Mouse (Mus musculus): ENCODE measurements around the gene Dusp5.
"Not testable (repeated sequence)": the region's sequence is repeated elsewhere in the genome, so short reads cannot be mapped to it uniquely, and the experiment has no call there.

Dusp5 gene

DNA sequence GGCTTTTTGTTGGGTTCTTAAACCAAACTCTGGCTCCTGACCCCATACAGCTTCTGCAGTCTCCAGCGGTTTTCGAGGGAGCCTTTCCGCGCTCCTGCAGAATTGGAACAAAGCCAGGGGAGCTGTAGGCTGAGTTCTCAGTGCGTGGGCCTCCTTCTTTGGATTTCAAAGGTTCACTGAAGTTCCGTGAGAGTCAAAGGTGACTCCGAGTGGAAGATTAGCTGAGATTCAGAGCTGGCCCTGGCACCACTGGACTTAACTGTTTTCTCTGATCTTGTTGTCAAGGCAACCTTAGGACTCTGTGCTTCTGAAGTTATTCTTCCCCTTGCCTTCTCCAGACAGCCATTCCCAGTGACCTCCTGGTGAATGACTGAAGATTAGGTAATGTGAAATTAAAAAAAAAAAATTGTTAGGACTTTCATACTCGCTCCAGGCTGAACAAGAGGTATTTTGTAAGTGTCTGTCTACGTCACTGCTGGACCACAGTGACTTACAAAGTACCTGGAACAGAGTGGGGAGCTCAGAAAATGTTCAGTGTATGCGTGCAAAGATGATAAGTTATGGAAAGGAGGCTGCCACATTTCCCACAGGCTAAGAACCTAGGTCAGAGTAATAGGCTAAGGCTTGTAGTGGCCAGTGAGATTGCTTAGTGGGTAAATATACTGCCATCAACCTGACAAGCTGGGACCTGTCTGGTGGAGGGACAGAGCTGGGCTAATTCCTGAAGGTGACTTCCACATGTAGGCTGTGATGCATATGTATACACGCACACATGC, 48.3 kb downstream of the Dusp5 start:
- no peak for DNase-seq

DNA sequence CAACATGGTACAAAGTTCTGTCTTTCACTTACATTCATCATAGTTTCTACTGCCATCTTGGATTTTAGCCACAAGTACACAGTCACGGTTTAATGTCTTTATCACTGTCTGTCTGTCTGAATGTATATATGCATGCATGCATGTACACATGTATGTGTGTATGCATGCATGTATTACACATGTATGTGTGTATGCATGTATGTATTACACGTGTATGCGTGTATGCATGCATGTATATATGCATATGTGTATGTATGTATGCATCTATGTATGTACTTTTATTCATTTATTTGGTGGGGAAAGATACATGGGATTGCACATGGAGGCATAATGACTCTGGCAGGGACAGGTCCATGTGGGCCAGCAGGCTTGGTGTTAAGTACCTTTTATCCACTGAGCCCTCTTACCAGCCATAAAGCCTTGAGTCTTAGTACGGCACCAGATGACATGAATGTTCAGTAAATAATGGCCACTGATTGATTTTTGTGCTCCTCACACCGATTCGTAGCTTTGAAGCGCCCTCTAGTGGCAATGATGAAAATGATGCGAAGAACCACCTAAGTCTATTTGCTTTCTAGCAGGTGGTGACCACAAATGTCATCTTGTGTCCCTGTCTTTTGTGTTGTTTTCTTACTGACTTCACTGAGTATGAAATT, 49.8 kb downstream of the Dusp5 start:
- peak; percentile 73 to 86 for DNase-seq

DNA sequence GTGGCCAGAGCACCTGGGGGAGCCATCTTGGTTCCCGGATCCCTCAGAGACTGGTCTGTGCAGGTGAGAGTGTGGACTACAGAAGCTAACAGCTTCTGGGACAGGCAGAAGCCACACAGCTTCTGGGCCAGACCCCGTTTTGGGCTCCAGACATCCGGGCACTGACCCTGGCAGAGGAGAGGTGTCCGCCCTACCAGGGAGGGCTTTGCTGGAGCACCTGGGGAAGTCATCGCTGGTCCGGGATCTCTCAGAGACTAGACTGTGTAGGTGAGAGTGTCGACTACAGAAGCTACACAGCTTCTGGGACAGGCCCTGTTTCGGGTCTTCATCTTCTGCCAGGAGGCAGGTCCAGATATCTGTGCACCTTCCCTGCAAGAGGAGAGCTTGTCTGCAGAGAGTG, 51.4 kb downstream of the Dusp5 start:
- not testable (repeated sequence) for DNase-seq

DNA sequence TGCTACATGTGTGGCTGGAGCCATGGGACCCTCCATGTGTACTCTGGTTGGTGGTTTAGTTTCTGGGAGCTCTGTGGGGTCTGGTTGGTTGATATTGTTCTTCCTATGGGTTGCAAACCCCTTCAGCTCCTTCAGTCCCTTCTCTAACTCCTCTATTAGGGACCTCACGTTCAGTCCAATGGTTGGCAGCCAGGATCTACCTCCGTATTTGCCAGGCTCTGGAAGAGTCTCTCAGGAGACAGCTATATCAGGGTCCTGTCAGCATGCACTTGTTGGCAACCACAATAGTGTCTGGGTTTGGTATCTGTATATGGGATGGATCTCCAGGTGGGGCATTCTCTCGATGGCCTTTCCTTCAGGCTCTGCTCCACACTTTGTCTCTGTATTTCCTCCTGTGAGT, 58.8 kb downstream of the Dusp5 start:
- DNase-seq: not testable (repeated sequence)

DNA sequence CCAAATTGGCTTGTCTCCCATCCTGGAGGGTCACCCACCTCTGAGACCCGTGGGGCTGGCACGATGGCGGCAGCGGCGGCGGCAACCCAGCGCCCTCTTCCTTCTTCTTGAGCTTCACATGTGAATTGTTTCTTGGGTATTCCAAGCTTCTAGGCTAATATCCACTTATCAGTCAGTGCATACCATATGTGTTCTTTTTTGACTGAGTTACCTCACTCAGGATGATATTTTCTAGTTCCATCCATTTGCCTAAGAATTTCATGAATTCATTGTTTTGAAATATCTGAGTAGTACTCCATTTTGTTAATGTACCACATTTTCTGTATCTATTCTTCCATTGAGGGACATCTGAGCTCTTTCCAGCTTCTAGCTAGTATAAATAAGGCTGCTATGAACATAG, 60.1 kb downstream of the Dusp5 start, which contains the start of gene Nutf2-ps1:
Nutf2-ps1 (minus strand) TSS at position 101 of the 400 bp plus-strand sequence.
- not testable (repeated sequence) for DNase-seq
